Mouse (Mus musculus) kidney, adult 2 months (tissue): Measurements from ENCODE around the gene Gca.

Source experiments
- CTCF ChIP-seq: fragments of 200-500 bp; conservative IDR thresholded peaks from 2 replicates; pipeline ENCODE4 v1.5.1; 2011; ENCODE audit warnings: low read depth, mild to moderate bottlenecking, control low read depth, low read length, moderate library complexity, mixed read lengths; ENCODE audit not compliant: insufficient read depth, insufficient read length
- POLR2A ChIP-seq: fragments of 200-500 bp; IDR thresholded peaks from one replicate; pipeline ENCODE4 v1.6.1; 2011; ENCODE audit warnings: low read depth, low read length, control low read depth

GRCm38 (mm10) chr2:62730671-62731070 lies 66.6 kb downstream of the Gca start:
- no peak for TF ChIP-seq CTCF
- TF ChIP-seq POLR2A: no peak
